Mouse (Mus musculus) 3134 (cell line): ENCODE measurements around the gene Galntl5.
"Not testable (repeated sequence)": the region's sequence is repeated elsewhere in the genome, so short reads cannot be mapped to it uniquely, and the experiment has no call there.

Experiments used
- DNase-seq: peaks from one replicate; pipeline ENCODE4 v3.0.0-alpha.2; 2011; ENCODE audit warnings: low spot score; ENCODE audit not compliant: insufficient read length; ENCODE audit errors: extremely low read depth

Galntl5 gene

DNA sequence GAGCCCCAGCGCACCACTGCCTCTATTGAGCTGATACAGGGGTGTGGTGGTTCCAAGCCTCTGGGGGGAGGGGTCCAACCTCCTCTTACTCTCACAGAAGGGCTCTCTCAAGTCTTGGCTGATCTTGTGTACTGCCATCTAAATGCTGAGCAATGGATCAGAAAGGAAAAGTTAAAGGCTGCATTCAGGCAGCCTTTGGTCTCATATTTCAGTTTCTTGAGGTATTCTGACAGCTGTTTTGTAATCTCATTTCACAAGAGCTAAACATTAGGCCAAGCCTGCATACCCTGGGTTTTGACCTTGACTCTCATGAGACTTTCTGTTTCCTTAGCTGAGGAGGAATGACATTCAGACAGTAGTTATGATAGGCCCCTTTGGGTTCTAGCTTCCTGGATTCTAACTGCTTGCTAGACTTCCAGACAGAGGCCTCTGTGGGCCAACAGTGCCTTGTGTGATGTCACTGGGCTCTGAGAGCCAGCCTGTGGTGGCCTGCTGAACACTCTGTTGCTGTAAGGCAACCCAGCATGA, at the start of gene Galntl5:
Gene Galntl5 (plus strand): TSS at position 457 of the 528 bp plus-strand sequence.
- no peak for DNase-seq

DNA sequence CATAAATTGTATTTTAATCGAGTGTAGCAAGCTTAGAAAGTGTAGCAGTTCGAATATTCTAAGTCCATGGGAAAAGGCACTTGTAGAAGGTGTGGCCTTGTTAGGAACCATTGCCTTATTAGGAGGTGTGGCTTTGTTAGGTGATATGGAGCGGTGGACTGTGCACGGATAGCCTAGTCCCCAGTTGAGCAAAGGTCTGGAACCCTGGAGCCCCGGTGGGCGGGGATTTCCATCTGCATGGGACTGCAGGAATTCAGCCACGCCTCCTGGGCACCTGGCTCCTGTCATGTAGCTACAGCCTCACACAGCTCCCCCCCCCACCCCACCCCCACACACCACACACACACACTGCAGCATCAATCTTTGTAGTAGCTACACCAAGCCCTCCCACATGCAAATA, 34.6 kb upstream of the Galntl5 start:
- no peak for DNase-seq

GRCm38 (mm10) chr5:25149331-25149965, 31.8 kb upstream of the Galntl5 start:
- no peak for DNase-seq

DNA sequence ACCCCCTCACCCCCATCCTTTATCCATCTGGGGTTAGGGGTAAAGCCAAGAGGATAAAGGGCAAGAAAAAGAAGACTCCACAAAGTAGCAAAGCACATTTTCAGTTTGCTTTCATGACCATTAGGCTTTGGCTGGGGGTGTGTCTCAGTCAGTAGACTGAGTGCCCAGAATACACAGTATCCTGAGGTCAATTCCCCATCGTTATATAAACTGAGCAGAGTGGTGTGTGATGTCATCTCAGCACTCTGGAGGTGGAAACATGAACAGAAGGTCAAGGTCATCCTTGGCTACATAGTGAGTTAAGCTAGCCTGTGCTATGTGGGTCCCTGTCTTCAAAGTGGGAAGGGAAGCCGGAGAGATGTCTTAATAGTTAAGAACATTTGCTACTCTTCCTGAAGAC, 27.8 kb upstream of the Galntl5 start:
- DNase-seq, result no peak

DNA sequence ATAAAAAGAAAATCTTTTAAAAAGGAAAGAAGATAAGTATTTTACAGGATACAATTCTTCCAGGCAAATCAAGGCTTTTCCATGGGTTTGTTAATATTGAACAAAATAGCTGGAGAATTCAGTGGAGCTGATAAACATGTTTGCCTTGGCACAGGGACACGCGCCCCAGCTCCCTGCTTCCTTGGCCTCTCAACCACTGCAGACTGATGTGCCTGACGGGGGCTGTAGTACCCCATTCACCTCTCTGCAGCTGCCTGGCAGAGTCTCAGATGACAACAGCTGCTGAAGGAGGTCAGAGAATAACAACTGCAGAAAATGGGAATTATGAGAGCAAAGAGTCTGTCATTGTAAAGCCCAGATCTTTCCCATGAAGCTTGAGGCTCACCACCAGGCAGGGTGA, 27.3 kb upstream of the Galntl5 start:
- no peak for DNase-seq

DNA sequence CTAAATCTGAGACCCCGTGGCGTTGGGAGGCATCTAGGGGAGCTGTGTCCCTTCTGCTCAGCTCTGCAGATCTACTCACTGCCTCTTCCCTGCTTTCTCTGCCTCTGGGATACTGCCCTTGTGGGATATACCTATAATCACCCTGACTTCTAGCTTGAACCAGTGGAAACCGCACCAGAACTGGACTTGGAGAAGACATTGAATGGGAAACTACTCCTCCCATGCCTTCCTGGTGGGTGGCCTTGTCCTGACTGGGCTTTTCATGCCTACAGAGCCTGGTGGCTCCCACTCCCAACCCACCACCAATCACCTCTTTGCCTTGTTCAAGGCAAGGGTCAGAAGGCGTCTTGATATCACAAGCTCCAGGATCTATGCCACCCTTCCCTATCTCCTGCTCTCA, 26.4 kb upstream of the Galntl5 start:
- DNase-seq, result no peak

DNA sequence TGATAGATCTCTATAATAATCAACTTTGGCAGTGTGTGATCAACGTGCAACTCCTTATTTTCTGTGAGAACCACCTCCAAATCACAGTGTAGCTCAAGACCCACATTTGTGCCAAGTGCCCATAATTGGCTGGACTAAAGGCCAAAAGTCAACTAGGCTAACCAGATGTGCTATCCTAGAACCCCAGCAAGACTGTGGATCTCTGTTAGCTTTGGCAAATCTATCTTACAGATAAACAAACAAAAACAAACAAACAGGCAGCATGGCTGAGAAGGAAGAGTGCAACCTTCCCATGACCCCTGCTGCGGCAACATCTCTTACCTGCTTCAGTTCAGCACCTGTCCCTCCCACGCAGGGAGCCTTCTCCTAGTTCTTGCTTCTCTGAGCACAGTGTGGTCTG, 25.9 kb upstream of the Galntl5 start:
- no peak for DNase-seq

DNA sequence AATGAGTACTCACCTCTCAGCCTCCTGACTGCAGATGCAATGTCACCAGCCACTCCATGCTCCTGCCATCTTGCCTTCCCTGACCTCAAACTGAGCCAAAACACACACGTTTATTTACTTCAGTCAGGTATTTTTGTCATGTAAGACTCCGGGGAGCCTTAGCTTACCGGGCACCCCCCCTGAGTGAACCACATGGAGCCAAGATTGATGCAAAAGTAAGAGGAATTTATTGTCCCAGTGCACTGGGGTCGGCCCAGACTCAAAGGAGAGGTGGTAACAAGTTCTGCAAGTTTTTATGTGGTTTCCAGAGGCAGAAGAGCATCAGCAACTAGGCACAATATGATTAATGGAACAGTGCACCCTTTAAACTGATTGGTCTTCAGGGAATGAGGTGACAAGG, 24.1 kb upstream of the Galntl5 start:
- DNase-seq, result no peak

DNA sequence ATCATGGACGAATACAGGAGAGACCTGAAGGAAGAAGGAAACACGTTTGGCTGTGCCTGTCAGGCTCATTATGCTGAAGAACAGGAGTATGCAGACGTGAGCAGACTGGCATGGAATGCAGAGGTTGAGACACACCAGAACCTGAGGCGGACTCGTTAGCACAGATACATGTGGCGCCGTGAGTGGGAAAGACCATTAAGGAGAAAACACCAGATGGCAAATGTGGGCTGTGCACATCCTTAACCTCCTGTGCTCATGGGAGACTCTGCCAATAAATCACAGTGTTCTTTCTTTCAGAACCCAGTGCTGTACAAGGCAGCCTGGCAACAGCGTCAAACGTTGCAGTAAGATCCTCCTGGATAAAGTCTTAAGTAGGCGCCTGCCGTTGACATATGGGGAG, 20.7 kb upstream of the Galntl5 start:
- DNase-seq, result no peak

DNA sequence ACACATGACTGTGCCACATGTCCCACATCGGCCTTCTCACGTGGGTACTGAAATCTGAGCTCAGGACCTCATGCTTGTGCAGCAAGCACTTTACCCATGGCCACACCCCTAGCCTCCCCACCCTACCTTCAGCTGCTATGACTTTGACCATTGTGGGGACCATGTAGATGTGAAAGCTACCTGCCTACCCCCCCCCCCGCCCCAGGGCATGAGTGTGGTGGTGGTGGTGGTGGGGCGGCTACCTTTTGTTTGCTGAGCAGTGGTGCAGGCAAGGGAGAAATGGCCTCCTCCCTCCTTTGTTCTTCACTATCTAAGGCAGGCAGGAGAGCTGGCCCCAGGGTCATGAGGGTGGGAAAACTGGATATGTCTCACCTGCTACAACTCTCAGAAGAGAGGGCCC, 18.3 kb upstream of the Galntl5 start:
- DNase-seq, result no peak

GRCm38 (mm10) chr5:25163938-25164337, 17.3 kb upstream of the Galntl5 start:
- no peak for DNase-seq

DNA sequence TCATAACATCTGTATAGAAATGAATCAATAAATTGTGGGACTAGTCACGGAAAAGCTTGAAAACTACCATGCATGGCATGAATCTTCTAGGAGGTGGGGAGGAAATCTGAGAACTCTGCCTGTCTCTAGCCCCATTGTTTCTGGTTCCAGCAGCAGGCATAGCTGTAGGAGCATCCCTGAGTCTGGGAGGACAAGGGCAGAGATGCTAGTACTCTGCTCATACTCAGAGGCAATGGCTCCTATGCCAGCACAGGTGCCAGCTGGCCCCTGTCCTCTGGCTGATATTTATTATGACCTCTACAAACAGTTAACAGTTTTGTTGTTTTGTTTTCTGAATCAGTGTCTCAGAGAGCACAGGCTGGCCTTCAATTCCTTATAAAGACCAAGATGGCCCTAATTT, 16.9 kb upstream of the Galntl5 start:
- DNase-seq, result no peak

DNA sequence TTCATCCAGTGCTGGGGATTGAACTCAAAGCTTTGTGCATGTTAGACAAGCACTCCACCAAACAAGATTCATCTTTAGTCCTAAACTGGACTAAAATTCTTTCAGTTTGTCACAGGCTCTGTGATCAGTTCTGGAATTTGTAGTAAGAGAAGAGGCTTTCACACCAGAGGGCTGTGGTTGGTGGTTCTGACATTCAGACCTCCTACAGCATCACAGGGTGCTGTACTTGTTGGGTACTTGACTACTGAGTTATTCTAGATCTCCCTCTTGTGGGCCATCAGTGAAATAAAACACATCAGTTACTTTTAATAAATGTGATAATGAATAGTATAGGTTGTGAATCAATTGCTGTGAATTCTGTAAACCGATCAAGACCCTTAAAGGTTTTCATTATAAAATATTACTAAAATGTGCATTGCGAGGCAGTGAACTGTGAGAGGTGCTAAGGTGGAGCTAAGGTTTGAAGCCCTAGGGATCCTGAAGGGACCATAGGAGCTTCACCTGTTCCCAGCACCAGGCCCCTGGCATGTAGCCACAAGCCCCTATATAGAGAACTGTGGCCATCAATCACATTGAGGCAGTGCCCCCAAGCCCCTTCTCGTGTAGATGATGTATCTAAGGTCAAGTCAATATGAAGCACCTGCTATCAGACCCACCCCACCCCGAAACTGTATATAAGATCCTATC, 16.0 kb upstream of the Galntl5 start:
- DNase-seq, result no peak

DNA sequence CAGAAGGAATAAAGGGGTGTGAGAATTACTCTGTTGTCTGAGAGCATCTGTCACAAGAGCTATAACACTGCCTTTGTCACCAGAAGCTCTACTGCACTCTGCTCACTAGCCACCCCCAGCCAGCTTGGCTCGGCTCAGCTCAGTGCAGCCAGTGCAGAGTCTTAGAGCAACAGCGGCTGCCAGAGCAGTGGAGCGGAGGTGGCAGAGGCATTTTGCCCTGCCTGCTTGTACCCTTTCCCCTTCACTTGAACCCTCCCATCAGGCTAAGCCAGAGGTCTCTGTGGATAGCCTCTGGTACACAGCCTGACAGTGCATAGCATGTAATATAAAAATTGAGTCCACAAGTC, 15.5 kb upstream of the Galntl5 start:
- DNase-seq, result no peak

GRCm38 (mm10) chr5:25166665-25167064, 14.6 kb upstream of the Galntl5 start:
- DNase-seq, result no peak

DNA sequence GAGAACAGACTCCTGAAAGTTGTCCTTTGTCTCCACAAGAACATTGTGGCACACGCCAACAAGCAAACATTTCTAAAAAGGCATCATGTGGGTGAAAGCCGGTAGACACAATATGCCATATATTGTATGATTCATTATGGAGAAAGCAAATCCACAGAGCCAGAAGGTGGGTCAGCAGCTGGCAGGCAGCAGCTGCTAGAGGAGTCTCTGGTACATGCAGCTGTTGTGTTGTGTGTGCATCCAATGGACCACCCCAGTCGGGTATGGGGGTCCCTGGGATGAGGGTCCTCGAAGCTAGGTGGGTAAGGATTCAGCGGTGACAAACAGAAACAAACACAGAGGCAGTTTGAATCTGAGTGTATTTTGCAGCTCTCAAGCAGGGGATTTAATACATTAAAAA, 3.3 kb upstream of the Galntl5 start:
- DNase-seq, result not testable (repeated sequence)

DNA sequence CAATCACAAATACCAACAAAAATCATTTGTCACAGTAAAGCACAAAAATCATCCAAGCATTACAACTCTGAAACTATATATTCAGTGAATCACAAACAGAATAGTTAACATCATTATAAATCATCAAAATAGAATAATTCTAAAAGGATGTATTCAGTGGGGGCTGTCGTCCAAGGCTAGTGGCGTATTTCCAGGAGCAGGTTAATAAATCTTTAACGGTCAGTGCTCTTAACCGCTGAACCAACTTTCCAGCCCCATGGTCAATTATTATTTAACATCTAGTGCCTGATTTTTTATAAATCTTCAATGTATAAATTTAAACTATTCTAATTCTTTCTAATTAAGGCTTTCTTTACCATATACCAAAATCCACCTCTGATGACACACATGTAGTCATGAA, 2.7 kb upstream of the Galntl5 start:
- not testable (repeated sequence) for DNase-seq

- DNase-seq, result no peak
Observed at GRCm38 (mm10) chr5:25179284-25179683, 2.0 kb upstream of the Galntl5 start.

DNA sequence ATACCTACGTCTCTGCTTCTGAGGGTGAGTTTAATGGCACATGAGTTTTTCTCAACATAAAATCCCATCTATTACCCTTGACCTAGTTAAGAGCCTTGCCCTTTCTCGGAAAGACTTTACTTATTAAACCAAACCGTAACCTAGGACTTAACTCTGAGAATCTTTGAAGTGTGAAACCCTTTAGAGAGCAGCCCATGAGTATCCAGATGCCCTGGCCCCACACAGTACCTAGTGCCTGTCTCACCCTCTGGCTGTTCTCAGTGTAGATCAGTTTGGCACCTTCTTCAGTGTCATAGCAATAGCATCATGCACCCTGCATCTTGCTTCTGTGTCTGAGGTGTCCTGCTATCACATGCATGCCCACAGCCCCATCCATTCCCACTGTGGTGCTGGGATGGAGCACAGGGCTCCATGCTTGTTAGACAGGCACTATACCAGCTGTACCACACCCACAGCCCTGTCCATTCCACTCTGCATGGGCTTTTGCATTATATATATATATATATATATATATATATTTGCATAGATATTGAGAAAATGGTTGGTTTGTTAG, 1.2 kb upstream of the Galntl5 start:
- no peak for DNase-seq

GRCm38 (mm10) chr5:25183595-25183994, 2.3 kb downstream of the Galntl5 start:
- DNase-seq, result no peak

GRCm38 (mm10) chr5:25184594-25184993, 3.3 kb downstream of the Galntl5 start:
- no peak for DNase-seq

- DNase-seq, result no peak
Observed at GRCm38 (mm10) chr5:25187727-25188126, 6.5 kb downstream of the Galntl5 start.
